Mouse (Mus musculus) lung, embryonic 15.5 days (tissue): ENCODE results near the gene Gm5475. TPM values are rescaled to one million over a fixed set of nuclear protein-coding genes. Genes with fewer than 3 reads are reported as not detected.

Experiments used
- ATAC-seq: fragments of 200-750 bp; cut with Nextera tagmentation; 2 replicates; pipeline ENCODE4 v1.8.0; 2017; ENCODE audit warnings: moderate number of reproducible peaks, borderline replicate concordance; ENCODE audit not compliant: low FRiP score, low TSS enrichment; ENCODE audit errors: extremely low read depth
- H3K27ac ChIP-seq: fragments of 300-500 bp; sonication (generic); 2 replicates; pipeline ENCODE4 v1.5.1; 2015; ENCODE audit warnings: moderate library complexity, mild to moderate bottlenecking, inconsistent platforms
- H3K27me3 ChIP-seq: fragments of 300-500 bp; sonication (generic); 2 replicates; pipeline ENCODE4 v1.6.1; 2015; ENCODE audit warnings: inconsistent platforms
- H3K36me3 ChIP-seq: fragments of 300-500 bp; sonication (generic); 2 replicates; pipeline ENCODE4 v1.6.1; 2015; ENCODE audit warnings: inconsistent platforms
- H3K4me1 ChIP-seq: fragments of 300-500 bp; sonication (generic); 2 replicates; pipeline ENCODE4 v1.6.1; 2015; ENCODE audit warnings: inconsistent platforms
- H3K4me2 ChIP-seq: fragments of 300-500 bp; sonication (generic); 2 replicates; pipeline ENCODE4 v1.6.1; 2015; ENCODE audit warnings: inconsistent platforms, mild to moderate bottlenecking, moderate library complexity
- H3K4me3 ChIP-seq: fragments of 300-500 bp; sonication (generic); 2 replicates; pipeline ENCODE4 v1.5.1; 2015; ENCODE audit warnings: mild to moderate bottlenecking, inconsistent platforms
- H3K9ac ChIP-seq: fragments of 300-500 bp; sonication (generic); 2 replicates; pipeline ENCODE4 v1.6.1; 2015; ENCODE audit warnings: inconsistent platforms
- H3K9me3 ChIP-seq: fragments of 300-500 bp; sonication (generic); 2 replicates; pipeline ENCODE4 v1.6.1; 2016; ENCODE audit warnings: inconsistent platforms
- WGBS: fragments of 180-500 bp; shearing (Covaris S2); methylation state at CpG from one replicate; pipeline ENCODE4 v1.1.7; 2015; 5-methylcytosine and 5-hydroxymethylcytosine counted together
- polyA plus RNA-seq: library from polyadenylated mRNA; unstranded; fragments of >200 nt; fragmentation: Nextera tagmentation; extraction: Ambion mirVana; gene quantifications from 2 replicates; pipeline ENCODE4 v1.2.1, GENCODE M21; 2015

Gene Gm5475
- polyA plus RNA-seq, 1 experiment from 2014 or later = 0.06 TPM

- Histone ChIP-seq H3K36me3 (no peaks in the 10 kb centered on the region), H3K27ac (no peak overlapping the region), H3K4me3 (no peak overlapping the region), H3K9me3 (no peaks in the 10 kb centered on the region), H3K27me3 (no peaks in the 10 kb centered on the region), H3K9ac (no peak overlapping the region), H3K4me2 (no peak overlapping the region), H3K4me1 (peaks cover 8% of the 10 kb centered on the region; the same call in 1 of the 2 replicates)
- ATAC-seq = no peak
- WGBS = 81% methylated on average over 8 of the region's 8 CpGs
These were observed 6.3 kb upstream of the Gm5475 start for GRCm38 (mm10) chr15:100415684-100416083.

GRCm38 (mm10) chr15:100417854-100418450 lies 4.0 kb upstream of the Gm5475 start:
- H3K4me2 ChIP-seq = no peak overlapping the region
- H3K27me3 ChIP-seq = no peaks in the 10 kb centered on the region
- ATAC-seq = no peak
- H3K9ac ChIP-seq = no peak overlapping the region
- no peak overlapping the region for H3K4me3 ChIP-seq
- H3K36me3 ChIP-seq = no peaks in the 10 kb centered on the region
- H3K27ac ChIP-seq = no peak overlapping the region
- H3K9me3 ChIP-seq = no peaks in the 10 kb centered on the region
- H3K4me1 ChIP-seq = peaks cover 18% of the 10 kb centered on the region
- WGBS = 80% methylated on average over 9 of the region's 9 CpGs

GRCm38 (mm10) chr15:100419311-100419710 lies 2.6 kb upstream of the Gm5475 start:
- no peak overlapping the region for H3K4me3 ChIP-seq
- no peaks in the 10 kb centered on the region for H3K9me3 ChIP-seq
- H3K27ac ChIP-seq = no peak overlapping the region
- WGBS = 73% methylated on average over 8 of the region's 8 CpGs
- peaks cover 5% of the 10 kb centered on the region; the same call in 1 of the 2 replicates for H3K27me3 ChIP-seq
- no peak overlapping the region for H3K4me2 ChIP-seq
- H3K4me1 ChIP-seq = peaks cover 21% of the 10 kb centered on the region
- no peak for ATAC-seq
- no peaks in the 10 kb centered on the region for H3K36me3 ChIP-seq
- no peak overlapping the region for H3K9ac ChIP-seq

DNA sequence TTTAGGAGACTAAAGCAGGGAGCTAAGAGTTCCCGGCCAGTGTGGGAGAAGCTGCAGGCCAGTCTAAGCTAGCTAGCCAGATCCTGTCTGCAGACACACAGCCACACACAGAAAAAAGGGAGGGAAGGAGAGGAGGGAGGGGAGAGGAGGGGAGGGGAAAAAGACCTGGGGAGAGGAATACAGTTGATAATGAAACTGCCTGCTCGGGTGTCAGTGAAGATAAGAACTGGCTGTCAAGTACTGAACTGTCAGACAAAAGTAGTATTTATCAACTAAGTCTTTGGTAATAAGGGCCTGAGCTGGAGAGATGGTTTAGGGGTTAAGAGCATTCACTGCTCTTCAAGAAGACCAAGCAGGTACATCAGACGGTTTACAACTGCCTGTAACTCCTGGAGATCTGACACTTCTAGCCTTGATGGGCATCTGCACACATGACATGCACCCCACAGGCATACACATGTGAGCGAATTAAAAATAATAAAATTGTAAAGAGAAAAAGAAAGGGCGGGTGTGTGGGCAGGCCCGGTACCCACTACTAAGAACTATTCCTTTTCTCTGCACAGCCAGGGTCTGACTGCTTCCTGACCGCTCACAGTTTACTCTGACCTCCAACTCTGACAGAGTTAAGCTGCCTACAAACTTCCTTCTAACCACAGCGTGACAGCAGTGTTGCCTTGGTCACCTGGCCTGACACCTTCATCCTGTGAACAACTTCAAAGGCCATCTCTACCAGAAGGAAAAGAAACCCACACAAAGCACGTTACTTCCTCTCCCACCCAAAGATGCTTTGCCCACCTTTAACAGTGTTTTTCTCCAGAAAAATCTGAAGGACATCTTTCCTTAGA lies 1.8 kb upstream of the Gm5475 start:
- H3K9ac ChIP-seq = no peak overlapping the region
- peaks cover 28% of the 10 kb centered on the region for H3K4me1 ChIP-seq
- peaks cover 14% of the 10 kb centered on the region for H3K27me3 ChIP-seq
- H3K36me3 ChIP-seq = no peaks in the 10 kb centered on the region
- H3K27ac ChIP-seq = no peak overlapping the region
- H3K4me2 ChIP-seq = no peak overlapping the region
- no peaks in the 10 kb centered on the region for H3K9me3 ChIP-seq
- WGBS = 53% methylated on average over 9 of the region's 9 CpGs
- no peak for ATAC-seq
- H3K4me3 ChIP-seq = no peak overlapping the region

GRCm38 (mm10) chr15:100421059-100421757 lies 739 bp upstream of the Gm5475 start:
- peak overlapping the region; percentile 69 for H3K4me2 ChIP-seq
- H3K4me3 ChIP-seq = peak overlapping the region; percentile 76
- no peaks in the 10 kb centered on the region for H3K36me3 ChIP-seq
- peaks cover 24% of the 10 kb centered on the region for H3K27me3 ChIP-seq
- H3K4me1 ChIP-seq = peaks cover 24% of the 10 kb centered on the region
- WGBS = 26% methylated on average over 8 of the region's 8 CpGs
- H3K27ac ChIP-seq = no peak overlapping the region
- H3K9me3 ChIP-seq = no peaks in the 10 kb centered on the region
- 0 out of 2 replicates have a peak overlapping the region, but pooled peaks have one; percentile 1 for H3K9ac ChIP-seq
- no peak for ATAC-seq

- WGBS = under 1% methylated on average over 44 of the region's 44 CpGs
- peak overlapping the region; percentile 69 for H3K4me2 ChIP-seq
These were observed 529 bp downstream of the Gm5475 start for GRCm38 (mm10) chr15:100422476-100422875.

DNA sequence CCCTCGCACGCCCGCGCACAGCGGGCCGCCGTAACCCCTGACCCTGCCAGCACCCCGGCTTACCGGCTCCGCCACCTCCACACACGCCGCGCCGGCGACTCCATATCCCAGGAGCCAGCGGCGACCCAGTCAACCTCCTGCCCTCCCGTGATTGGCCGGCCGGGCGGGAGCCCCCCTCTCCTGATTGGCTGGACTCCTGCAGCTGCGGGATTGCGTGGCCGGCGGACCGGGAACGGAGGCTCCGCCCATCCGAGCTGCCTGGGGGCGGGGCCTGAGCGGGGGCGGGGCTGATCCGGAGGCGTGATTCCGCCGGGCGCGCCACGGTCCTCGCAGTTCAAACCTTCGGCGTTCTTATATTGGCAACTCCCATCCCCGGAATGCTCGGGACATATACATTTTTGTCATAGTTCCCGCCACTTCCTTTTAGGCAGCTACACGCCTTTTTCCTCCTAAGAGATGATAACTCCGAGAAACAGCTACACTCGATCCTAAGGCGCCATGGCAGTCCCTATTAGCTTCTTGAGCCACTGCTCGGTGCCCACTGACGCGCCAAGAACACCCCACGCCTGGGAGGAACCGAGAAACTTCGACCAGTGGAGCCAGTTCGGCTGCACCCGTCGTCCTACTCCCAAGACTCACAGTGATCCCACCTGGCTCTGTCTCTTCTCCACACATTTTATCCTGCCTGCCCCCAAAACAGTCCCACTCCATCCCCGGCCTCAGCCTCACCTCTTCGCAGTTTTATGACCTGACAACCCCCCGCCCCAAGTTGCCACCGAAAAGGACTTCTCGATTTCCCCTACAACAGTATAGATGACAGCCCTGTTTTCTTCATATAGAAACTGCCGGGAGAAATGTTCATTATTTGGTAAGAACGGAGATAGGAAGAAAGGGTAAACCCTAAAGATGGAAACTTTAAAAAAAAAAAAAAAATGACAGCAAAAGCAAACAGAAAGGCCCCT lies 1.2 kb downstream of the Gm5475 start:
- Histone ChIP-seq H3K27ac (peak overlapping the region; percentile 59), H3K4me3 (peak overlapping the region; percentile 76), H3K4me2 (peak overlapping the region; percentile 89), H3K36me3 (no peaks in the 10 kb centered on the region), H3K27me3 (peaks cover 26% of the 10 kb centered on the region), H3K4me1 (peaks cover 24% of the 10 kb centered on the region), H3K9me3 (no peaks in the 10 kb centered on the region), H3K9ac (peak overlapping the region; percentile 67)
- ATAC-seq = peak; percentile 98
- WGBS = 1% methylated on average over 65 of the region's 65 CpGs

More at GRCm38 (mm10) chr15:100422476-100422875, 529 bp downstream of the Gm5475 start:
- H3K4me1 ChIP-seq = peaks cover 24% of the 10 kb centered on the region
- no peaks in the 10 kb centered on the region for H3K36me3 ChIP-seq
- peak overlapping the region; percentile 76 for H3K4me3 ChIP-seq
- H3K27me3 ChIP-seq = peaks cover 26% of the 10 kb centered on the region
- H3K9ac ChIP-seq = peak overlapping the region; percentile 67
- no peak overlapping the region for H3K27ac ChIP-seq
- no peaks in the 10 kb centered on the region for H3K9me3 ChIP-seq
- ATAC-seq = peak; percentile 48

DNA sequence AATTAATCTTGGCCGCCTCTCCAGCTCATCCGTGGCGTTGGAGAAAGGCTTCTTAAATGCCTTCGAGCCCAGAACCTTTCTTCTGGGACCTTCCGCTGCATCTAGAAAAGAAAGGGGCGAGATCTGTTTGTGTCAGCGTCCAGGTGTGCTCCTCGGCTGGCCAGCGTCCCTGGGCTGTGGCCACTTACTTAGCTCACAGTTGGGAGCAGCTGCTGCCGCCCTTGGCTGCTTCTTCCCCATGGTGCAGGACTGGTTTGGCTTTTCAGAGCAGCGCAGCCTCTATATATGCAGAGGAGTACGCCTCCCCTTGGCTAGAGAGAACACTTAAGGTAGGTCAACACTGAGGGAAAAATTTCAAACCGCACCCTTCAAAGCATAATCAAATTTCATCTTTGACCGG lies 2.0 kb downstream of the Gm5475 start:
- ATAC-seq = no peak
- H3K27ac ChIP-seq = peak overlapping the region; percentile 59

DNA sequence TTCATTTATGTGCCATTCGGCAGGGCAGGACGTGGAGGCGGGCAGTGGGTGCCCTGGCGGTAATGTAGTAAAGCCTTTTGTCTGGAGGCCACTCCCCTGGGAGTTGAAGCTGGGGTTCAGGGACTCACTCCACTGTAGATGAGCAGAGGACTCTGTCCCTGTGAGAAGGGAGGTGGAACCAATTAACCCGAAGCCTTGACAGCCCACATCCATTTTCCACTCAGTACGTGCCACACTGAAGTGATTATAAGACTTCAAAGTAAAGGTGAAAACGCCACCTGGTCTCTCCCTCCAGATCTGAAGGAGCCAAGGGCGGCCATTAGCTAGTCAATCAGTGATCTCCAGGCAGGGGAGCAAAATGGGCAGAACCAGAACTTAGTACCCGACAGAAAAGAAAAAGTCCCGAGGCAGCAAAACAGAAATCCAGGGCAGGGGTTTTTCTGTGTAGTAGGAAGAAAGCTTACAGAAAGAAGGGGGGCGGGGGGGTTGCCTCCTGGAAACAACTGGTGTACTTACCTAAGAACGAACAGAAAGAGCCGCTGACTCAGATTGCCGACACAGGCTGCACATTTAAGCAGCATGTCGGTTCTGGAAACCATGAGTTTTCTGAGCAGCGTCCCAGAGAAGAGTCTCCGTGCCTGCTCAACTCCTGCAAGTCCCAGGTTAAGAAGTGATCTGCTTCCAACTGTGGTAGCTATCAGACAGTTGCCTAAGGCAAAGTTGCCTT lies 2.6 kb downstream of the Gm5475 start, which contains the start of gene Slc11a2:
Slc11a2 (minus strand) TSS at position 677 of the 727 bp plus-strand sequence.
- 21% methylated on average over 17 of the region's 17 CpGs for WGBS
- Histone ChIP-seq H3K4me1 (peaks cover 24% of the 10 kb centered on the region), H3K36me3 (no peaks in the 10 kb centered on the region), H3K27me3 (peaks cover 26% of the 10 kb centered on the region), H3K9me3 (no peaks in the 10 kb centered on the region), H3K4me2 (peak within 1 kb of the TSS; percentile 89), H3K4me3 (peak within 1 kb of the TSS; percentile 76), H3K27ac (peak within 1 kb of the TSS; percentile 59), H3K9ac (peak within 1 kb of the TSS; percentile 17)
- no peak for ATAC-seq

More for the DNA sequence above, 2.0 kb downstream of the Gm5475 start:
- Histone ChIP-seq H3K27me3 (peaks cover 26% of the 10 kb centered on the region), H3K36me3 (no peaks in the 10 kb centered on the region), H3K9me3 (no peaks in the 10 kb centered on the region), H3K4me3 (peak overlapping the region; percentile 76), H3K9ac (peak overlapping the region; percentile 17; the same call in 1 of the 2 replicates), H3K4me2 (peak overlapping the region; percentile 89), H3K4me1 (peaks cover 24% of the 10 kb centered on the region)
- 5% methylated on average over 14 of the region's 14 CpGs for WGBS

DNA sequence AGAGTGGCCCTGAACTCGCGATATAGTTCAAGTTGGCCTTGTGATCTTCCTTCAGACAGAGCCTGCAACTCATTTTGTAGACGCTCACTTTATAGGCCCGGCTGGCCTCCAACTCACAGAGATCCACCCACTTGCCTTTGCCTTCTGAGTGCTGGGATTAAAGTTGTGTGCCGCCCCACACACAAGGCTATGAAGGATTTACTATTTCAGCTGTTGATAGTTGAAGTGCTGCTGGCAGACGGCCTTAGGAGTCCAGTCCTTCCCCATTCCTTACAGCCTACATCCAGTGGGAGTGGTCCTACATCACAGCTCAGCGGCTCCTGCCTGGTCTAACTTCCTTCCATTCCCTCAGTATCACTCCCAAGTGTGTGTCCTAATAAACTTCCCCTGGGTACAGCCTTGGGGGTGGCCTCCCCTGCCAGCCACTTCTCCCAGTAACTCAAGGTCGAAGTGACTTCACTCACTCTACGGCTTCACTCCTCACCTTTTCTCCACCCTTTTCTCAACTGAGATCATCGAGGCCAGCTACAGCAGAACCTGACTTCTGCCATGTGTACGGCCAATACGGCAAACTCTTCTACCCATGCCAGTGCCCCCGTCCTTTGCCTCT lies 6.5 kb downstream of the Gm5475 start:
- Histone ChIP-seq H3K4me1 (peaks cover 14% of the 10 kb centered on the region), H3K27ac (no peak overlapping the region), H3K9me3 (no peaks in the 10 kb centered on the region), H3K36me3 (no peaks in the 10 kb centered on the region), H3K4me2 (no peak overlapping the region), H3K9ac (no peak overlapping the region), H3K27me3 (peaks cover 26% of the 10 kb centered on the region), H3K4me3 (no peak overlapping the region)
- WGBS = 74% methylated on average over 13 of the region's 13 CpGs
- ATAC-seq = no peak
